Mouse (Mus musculus): ENCODE results near the gene Arhgef17.
A peak's percentile ranks its signal among the peaks of the same experiment; 100 is the strongest.

Arhgef17 gene

DNA sequence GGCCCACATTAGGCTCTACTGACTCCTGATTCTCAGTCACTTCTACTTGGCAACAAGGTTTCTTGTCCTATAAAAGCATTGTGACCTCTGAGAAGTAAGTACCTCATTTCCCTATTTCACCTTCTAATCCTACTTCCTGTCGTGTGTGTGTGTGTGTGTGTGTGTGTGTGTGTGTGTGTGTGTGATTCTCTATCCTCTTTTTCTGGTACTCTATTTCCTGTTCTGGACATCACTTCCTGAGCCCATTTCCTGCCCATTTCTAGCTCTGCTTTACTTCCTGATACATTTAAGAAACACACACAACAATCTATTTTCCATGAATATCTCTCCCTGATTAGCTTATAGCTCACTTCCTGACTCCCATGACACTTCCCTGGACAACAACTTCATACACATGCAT lies 56.1 kb downstream of the Arhgef17 start:
- DNase-seq (ENCODE audit: low read depth, low spot score), result no peak

DNA sequence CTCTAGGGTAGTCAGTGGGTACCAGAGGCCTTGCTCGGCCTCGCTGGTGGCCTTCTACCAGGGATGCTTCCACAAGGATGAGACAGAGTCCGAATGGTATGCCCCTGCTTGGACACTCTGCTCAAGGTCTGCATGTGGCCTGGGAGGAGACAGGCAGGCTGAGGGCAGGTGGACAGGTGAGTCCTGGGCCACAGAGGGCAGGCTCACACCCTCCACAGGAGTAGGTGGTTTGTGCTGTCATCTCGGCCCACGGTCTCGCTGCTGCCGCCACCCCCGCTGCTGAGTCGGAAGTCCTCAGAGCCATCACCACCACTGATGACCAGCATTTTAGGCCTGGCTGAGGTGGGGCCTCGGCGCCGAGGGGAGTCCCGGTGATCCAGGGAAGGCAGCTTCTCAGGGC lies 58.7 kb downstream of the Arhgef17 start:
- no peak for DNase-seq (ENCODE audit: low read depth, low spot score)

DNA sequence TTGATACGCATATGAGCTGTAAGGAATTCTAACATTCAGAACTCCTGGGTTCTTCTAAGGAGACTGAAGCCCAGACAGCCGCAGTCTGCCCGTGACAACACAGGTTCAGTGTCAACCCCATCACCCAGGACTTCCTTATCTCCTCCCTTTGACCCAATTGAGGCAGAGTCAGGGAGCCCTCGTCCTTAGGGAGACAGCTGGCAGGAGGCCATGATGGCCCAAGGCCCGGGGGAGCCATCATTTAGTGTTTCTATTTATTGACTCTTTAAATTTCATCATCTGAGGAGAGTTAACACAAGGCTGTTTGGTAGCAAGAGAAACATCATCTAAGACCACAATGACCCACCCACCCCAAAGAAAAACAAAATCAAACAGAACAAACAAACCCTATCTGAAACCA lies 60.0 kb downstream of the Arhgef17 start:
- no peak for DNase-seq (ENCODE audit: low read depth, low spot score)

DNA sequence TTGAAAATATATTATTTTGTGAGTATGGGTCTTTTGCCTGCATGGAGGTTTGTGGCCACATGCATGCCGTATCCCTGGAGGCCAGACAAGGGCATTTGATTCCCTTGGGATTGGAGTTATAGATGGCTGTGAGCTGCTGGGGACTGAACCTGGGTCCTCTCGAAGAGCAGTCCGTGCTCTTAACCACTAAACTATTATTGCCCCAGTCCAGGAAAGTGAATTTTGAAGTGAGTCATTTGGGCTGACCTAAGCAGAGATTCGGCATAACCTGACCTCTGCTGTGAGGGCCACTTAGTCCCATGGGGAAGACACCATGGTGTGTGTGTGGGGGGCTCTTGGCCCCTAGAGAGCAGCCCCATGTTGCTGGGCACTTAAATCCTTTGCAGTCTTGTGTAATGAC lies 60.6 kb downstream of the Arhgef17 start:
- no peak for DNase-seq (ENCODE audit: low read depth, low spot score)

DNA sequence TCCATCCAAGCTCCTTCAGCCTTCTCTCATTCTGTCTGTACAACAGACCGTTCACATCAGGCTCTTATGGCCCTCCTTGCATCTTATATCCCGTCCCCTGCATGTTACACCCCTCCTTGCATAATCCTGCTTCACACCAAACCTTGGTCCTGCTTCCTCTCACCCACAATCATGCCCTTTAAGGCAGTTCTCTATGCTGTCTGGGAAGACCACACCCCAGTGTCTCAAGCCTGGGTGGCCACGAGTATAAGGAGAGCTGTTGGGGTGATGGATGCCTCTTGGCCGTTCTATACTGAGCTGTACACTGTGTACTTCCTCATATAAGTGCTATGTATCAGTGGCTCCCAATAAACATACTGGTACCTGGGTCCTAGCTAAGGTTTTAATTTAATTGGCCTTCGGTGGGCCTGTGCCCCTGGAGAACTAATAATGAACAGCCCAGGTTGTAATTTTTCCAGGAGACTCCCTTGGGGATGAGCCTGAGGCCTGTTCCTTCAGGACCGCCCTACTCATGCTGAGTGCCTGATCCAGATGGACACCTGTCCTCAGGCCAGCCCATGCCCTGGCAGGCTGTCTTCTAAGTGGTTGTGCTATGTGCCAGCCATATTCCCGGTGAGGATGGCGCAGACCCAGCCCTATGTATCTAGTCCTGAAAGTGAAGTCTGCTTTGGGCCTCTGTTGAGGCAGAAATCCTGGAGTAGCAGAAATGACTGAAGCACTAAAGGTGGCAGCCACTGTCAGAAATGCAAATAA lies 61.9 kb downstream of the Arhgef17 start:
- no peak for DNase-seq (ENCODE audit: low read depth, low spot score)

DNA sequence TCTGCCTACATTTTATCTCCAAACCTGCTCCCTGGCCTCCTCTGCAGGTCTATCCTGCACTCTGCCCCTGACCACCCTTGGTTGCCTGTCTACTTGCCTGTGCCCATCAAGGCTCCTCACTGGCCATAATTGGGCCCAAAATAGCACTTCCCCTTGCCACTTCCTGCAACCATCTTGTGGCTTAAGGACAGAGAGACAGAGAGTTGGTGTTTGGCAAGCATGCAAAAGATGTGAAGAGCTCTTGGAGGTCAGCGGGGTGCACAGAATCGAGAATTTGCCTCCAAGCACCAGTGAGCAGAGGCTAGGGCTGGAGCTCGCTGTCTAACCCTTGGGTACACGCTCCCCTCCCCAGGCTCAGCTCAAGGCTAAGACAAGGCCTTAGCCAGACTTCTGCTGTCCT lies 63.4 kb downstream of the Arhgef17 start:
- DNase-seq (ENCODE audit: low read depth, low spot score), result no peak

DNA sequence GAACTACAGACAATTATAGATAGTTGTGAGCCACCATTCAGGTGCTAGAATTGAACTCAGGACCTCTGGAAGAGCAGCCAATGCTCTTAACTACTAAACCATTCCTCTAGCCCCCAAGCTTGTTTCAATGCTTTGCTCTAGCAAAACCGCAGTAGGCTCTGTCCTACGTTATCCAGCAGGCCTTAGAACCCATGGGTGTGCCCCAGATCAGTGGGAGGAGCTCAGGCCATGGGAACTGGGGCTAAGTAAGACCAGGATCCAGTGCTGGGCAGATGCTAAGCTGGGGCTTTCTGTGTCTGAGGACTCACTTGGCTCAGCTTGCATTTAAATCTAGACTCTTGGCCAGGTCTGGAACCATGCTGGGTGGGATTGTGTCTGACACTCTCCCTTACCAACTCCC lies 64.3 kb downstream of the Arhgef17 start:
- no peak for DNase-seq (ENCODE audit: low read depth, low spot score)

DNA sequence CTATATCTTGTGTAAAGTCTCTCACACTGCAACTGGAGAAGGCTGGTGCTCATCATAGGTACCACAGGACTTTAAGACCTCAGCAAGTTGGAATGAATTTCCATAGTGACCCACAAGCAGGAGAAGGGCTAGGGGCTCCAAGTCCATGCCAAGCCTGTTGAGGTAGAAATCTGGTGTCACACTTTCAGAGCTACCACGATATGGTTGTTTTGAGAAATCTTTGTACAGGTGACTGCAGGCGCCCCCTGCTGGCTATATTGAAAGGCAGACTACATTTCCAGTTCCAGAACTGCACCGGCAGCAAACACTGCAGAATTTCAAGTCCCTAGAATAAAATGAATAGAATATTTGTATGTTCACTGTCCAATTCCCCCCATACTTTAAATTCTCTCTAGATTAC lies 65.2 kb downstream of the Arhgef17 start:
- DNase-seq (ENCODE audit: low read depth, low spot score), result peak; percentile 42

DNA sequence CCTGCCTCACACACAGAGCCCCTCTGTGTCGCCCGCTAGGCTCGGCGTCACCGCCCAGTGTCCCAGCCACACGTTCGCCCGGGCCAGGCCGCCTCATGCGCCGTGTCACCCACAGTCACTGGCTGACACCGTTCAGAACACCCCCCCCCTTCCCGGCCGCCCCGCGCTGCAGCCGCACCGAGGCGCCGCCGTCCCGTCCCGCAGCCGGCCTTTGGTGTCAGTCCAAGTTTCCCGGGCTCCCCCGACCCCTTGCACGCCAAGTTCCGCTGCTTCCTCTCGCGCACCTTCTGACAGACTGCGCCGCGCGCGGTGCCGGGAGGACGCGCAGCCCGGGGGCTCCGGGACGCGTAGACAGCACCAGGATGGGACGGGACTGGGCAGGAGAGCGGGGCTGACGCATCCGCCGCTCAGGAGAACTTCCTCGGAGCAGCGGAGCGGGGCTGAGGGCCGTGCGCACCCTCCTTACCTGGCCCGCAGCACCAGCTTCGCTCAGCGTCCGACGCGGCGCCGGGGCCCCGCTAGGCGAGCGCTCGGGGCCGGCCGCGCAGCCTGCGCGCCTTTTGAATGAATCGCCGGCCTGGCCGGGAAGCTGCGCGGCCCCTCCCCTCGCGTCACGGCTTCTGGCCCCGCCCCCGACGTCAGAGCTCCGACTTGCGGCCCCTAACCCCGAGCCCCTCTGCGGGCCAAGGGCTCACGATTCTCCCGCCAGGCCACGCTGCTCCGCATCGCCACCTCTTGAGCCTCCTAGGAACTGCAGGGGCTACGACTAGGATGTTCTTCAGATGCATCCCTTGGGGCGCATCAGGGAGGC lies 68.9 kb downstream of the Arhgef17 start, which contains the start of gene Relt:
Gene Relt (minus strand): TSS at position 619 of the 811 bp plus-strand sequence.
- peak; percentile 93 for DNase-seq (ENCODE audit: low read depth, low spot score)

DNA sequence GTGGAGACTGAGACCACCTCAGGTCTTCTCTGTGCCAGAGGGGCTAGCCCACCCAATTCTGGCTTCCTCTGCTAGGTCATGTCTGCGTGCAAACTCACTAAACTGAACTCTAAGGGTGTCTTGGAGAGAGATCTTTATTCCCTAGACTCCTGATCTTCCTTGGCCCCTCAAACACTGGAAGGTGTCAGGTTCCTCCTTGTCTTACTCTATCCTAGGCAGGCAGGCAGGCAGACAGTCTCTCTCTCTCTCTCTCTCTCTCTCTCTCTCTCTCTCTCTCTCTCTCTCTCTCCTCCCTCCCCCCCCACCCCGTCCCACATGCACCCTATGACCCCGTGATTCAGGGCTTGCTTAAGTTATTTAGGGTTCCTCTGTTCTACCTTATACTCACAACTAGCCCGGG lies 69.6 kb downstream of the Arhgef17 start:
- DNase-seq (ENCODE audit: low read depth, low spot score), result no peak

DNA sequence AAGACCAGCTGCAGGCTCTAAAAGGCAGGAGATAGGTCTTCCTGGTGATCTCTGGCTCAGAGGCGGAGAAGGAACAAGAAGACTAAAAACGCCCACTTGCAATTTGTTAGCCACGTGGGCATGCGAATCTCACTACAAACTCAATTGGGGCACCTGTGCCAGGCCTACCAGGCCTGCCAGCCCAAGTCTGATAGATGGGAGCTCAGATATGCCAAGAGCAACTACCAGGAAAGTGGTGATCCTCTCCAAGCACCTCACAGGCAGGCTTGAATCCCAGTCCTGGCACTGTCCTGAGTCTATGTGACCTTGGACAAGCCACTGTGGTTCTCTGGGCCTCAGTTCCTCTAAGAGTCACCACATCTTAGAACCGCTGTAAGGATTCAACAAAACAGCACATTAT lies 70.7 kb downstream of the Arhgef17 start:
- DNase-seq (ENCODE audit: low read depth, low spot score), result no peak

DNA sequence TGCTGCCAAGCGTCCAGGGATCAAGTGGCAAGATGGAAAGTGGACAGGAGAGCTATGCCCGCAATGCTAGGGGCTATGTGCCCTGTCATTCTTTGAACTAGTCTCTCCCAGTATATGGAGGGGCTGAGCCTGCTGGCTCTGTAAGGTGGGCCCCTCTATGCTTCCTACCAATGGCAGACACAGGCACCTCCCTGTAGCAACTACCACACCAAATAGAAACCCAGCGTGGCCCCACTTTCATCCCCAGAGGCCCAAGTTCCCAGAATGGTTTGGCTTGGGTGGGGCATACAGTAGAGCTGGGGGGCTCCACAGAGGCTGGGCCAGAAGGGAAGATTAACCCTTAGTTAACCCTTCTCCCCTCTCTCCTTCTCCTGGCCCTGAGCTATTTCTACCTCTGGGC lies 71.5 kb downstream of the Arhgef17 start:
- no peak for DNase-seq (ENCODE audit: low read depth, low spot score)

DNA sequence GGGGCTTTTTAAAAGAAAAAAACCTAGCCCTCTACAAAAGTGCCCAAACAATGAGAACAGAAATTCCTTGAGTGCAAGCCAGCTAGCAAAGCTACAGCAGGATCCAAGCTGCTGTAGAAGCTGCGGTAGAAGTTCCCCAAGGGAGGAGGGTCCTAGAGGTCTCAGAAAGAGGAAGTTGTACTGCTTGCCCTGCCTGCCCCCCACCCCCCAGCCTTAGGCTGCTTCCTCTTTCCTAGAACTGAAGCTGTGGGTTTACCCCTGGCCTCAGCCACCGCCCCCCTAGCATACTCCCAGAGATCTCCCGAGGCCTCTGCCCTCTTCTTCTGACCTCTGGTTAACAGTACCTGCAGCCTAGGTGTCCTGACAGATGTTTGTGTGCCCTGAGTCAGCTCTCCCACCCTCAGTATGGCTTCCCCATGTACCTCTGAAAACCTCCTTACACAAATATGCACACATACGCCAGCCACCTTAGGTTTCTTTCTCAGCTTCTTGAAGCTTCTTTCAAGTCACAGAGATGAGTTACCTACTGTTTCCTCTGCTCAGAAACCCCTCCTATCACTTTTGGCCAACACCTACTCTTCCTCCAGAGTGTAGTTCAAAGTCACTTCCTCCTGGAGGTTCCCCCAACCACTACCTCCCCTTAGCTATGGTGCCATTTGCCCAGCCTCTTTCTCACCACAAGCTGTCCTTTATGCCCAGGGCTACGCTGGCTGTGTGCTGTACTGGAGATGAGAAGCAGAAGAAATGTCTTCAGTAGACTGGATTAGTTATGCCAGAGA lies 75.9 kb downstream of the Arhgef17 start:
- no peak for DNase-seq (ENCODE audit: low read depth, low spot score)

DNA sequence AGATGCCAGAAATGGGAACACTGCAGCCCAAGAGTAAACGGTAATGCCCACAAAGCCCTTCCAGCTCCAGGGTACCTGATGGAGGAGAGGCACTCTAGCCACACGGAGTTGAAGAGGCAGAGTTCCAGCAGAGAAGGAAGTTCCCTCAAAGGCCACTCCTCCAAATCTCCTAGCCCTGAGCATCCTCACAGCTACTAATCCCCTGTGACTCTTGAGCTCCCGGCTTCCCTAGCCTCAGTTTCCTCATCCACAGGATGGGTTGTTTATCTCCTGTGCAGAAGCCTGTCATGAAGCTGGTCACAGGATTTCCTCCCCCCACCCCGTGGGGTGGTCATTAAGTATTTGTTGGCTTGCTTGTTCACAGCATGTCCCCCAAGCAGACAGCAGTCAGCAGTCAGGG lies 76.6 kb downstream of the Arhgef17 start:
- no peak for DNase-seq (ENCODE audit: low read depth, low spot score)

DNA sequence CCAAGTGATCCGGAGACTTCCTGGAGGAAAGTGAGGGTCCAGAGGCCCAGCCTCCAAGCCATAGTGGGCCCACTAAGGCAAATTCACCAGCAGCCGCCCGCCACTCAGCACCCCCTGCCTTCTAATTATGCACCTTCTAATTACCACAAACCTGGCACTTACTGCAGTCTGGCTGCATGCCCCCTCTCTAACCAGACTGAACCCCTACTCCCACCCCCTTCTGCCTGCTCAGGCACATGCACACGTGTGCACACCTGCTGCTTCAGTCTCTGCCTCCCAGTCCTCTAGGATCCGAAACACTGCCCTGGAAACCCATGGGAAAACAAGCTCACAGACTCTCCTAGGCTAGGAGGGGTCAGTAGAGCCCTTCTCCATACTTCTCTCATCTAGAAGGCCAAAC lies 77.0 kb downstream of the Arhgef17 start:
- DNase-seq (ENCODE audit: low read depth, low spot score), result no peak

DNA sequence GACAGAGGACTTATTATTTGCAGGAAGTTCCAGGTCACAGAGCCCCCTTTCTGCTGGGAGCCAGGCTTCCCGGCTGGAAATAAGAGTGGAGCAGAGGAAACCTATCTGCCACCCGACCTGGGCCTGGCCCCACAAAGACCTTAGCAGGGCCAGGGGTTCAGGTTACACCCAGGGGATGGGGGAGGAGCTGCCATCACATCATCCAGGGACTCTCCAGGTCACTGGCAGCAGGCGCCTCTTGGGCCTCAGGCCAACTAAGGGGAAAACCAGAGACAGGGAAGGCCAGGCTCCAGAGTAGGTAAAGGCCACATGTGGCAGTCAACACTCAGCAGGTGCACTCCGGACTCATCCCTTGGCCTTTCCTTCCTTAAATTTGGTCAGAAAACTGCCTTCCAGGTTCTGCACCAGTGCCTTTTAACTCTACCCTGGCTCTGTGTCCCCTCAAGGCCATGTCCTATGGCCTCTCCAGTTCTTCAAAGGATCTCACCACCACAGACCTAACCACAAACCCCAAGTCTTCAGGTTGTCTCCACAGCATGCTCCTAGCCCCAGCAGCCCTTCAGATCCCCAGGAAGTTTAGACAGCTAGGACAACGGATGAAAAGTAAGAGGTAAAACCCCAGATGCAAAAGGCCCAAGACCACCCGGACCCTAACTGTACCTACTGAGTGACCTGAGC lies 77.6 kb downstream of the Arhgef17 start:
- DNase-seq (ENCODE audit: low read depth, low spot score), result no peak

DNA sequence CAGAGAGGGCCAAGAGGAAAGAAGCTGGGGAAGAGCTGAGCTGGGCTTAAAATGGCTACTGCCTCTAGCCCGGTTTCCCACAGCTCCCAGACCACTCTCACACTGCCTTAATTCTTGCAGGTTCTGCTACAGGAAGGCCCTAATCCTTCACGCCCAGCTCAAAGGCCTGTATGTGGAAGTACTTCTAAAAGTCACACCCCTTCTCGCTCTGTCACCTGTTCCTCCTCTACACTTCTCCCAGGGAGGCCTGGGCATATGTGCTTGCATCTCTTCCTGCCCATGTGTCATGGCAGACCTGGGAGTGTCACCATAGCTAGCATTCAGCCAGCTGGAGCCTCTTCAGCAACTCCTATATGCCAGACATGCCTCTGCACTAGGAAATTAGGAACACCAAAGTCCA lies 78.5 kb downstream of the Arhgef17 start:
- DNase-seq (ENCODE audit: low read depth, low spot score), result no peak

DNA sequence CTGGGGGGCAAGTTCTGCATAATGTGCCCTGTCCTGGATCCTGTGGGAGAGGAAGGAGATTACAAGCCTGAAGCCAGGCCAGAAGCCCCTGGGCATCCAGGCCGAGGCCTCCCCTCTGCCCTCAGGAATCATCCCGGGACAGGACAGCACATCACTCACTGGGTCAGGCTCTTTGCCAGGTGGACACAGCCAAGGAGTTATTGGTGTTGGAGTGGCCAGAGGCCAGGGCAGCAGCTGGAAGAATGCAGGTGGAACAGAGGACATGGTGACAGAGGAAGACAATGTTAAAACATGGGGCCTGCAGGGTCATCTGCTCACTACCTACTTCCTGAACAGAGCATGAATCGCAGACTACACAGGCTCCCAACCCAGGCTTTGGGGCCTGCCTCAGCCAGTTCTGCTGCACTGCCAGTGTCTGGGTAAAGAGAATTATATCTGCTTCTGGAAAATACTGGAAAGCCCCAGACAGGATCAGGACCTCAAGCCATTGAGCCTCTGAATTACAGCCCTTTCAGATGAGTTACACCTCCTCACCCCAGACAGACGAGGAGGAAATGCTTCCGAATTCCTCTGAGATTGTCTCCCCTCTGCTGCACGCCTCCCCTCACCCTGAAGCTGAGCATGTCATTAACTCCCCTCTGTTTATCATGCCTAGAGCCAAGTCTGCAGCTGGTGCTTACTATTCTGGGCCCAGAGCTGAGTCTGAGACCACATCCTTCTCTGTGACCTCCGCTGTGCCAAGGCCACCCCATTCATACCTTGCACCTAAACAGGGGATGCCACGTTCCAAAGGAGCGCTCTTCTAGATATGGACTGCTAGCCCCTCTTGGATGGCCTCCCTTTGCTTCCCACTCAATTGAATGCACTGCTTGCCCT lies 80.2 kb downstream of the Arhgef17 start:
- no peak for DNase-seq (ENCODE audit: low read depth, low spot score)

DNA sequence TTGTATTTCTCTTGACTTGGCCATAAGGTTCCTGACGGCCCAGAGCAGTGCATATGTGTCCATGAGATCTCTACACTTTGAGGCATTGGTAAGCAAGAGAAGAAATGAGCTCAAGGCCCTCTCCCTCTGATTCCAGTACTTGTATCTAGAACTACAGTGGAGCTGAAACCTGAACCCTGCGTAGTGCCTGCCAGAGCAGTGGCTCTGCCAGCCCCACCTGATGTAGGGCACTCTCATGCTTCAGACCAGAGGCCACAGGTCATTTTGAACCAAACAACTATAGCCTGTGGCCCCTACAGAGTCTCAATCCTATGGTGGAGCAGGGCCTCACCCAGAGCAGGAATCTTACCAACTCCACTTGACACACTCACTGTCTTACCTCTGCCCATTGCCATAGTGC lies 82.4 kb downstream of the Arhgef17 start:
- no peak for DNase-seq (ENCODE audit: low read depth, low spot score)

DNA sequence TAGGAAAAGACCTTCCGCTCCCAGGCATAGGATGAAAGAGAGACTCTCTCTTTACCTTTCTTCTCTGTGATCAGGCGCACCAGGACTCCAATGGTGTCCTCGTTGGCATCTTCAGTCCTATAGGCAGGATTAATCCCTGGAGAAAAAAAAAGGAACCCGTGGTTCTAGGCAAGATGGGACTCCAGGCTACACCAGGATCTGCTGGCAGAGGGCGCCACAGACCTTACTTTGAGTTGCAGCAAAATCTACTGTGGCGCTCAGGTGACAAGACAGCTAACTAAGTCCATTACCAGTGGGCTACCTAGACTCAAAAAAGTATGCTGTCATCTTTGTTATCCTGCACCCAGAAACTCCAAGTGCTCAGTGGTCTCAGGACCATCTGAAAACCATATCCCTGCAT lies 83.2 kb downstream of the Arhgef17 start:
- DNase-seq (ENCODE audit: low read depth, low spot score), result peak; percentile 63

DNA sequence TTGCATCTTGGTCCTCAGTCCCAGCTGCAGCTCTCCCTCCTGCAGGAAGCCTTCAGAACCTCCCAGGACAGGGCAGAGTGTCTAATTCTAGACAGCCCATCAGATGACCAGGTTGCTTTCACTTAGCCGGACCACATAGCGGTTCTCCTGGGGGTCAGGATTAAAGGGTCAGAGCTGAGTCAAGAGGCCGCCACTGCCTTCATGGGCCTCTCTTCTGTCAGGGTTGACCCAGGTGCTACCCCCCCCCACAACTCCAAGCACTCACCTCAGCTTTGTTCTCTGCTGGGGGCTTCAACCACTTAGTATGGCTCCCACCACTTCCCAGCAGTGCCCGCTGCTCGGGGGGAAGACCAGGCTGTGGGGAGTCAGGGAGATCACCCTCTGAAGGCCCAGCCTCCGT lies 84.8 kb downstream of the Arhgef17 start:
- no peak for DNase-seq (ENCODE audit: low read depth, low spot score)

All from retina, postnatal 7 days (tissue).